Comparison of ENCODE assay signal across 25 mouse cellular contexts in genomic region chr16:59521752-59522423, GRCm38 (mm10). TPM values are rescaled to one million over a fixed set of nuclear protein-coding genes. Genes with fewer than 3 reads are reported as not detected.
DNase-seq lines count a peak whose midpoint lies in the region; ATAC-seq and TF ChIP-seq lines count a peak whose summit lies in the region.
"Had no signal": no experiment of that assay in that cellular context is flagged by ENCODE, and none has a peak within 500 bp of the region (broad histone marks: within the 10 kb centered on the region; RNA-seq: fewer than 3 reads in every experiment).

No protein-coding gene starts in this region.

- ATAC-seq in intestine, postnatal 0 days: peak; percentile 83
- ATAC-seq in erythroid progenitor cell, adult 5-6 weeks (replicated peaks; ENCODE audit: low FRiP score, poor library complexity, severe bottlenecking): no peak
- ATAC-seq: forebrain, postnatal 0 days; liver, embryonic 12.5 days; midbrain, embryonic 13.5 days had no signal

- no peaks in the 10 kb centered on the region for H3K27me3 ChIP-seq in intestine, postnatal 0 days (replicated peaks; ENCODE audit: control insufficient read depth, insufficient read depth, low read length)
- H3K27me3 ChIP-seq: hindbrain, embryonic 15.5 days; limb, embryonic 13.5 days; liver, embryonic 12.5 days; midbrain, embryonic 13.5 days; stomach, embryonic 15.5 days had no signal

- H3K4me1 ChIP-seq in bone marrow macrophage, adult 2 months (ENCODE audit: control insufficient read depth, insufficient read depth, low read length): peaks cover 18% of the 10 kb centered on the region
- H3K4me1 ChIP-seq in intestine, postnatal 0 days (replicated peaks; ENCODE audit: control insufficient read depth, insufficient read depth, low read length): no peaks in the 10 kb centered on the region
- H3K4me1 ChIP-seq: forebrain, embryonic 10.5 days; hindbrain, embryonic 15.5 days; liver, embryonic 12.5 days; midbrain, embryonic 13.5 days; stomach, embryonic 15.5 days had no signal

- WGBS in intestine, postnatal 0 days: 71% methylated on average over 16 of the region's 16 CpGs

- peak; percentile 77 for DNase-seq in 416B (ENCODE audit: low read depth)
- peak; percentile 24 for DNase-seq in CD4-positive, CD25-positive, alpha-beta regulatory T cell, adult 2 months (ENCODE audit: low read depth, low spot score)
- DNase-seq in cerebellum, adult 8-10 months: no peak
- no peak for DNase-seq in right cerebral cortex, postnatal 36 days (ENCODE audit: low spot score in 2 of 2)
- DNase-seq: adrenal gland, postnatal 25 days; cerebellum, adult 9-11 months; forebrain, postnatal 0 days; heart, postnatal 4 days; kidney, adult 2 months; kidney, postnatal 36 days; layer of hippocampus, postnatal 36 days; lung, adult 18-20 months; right cerebral cortex, postnatal 25 days; thymus, postnatal 36 days had no signal

- no peak for TF ChIP-seq POLR2A in bone marrow macrophage, adult 2 months (IDR thresholded peaks at IDR 0.05; ENCODE audit: borderline replicate concordance, low read depth, low read length)

- no peak for TF ChIP-seq CTCF in bone marrow macrophage, adult 2 months (IDR thresholded peaks at IDR 0.05; ENCODE audit: low read depth, low read length)
- TF ChIP-seq CTCF in intestine, postnatal 0 days (IDR thresholded peaks at IDR 0.05; ENCODE audit: low read depth): no peak

- no peaks in the 10 kb centered on the region for H3K9me3 ChIP-seq in intestine, postnatal 0 days (ENCODE audit: control insufficient read depth)
- H3K9me3 ChIP-seq: embryonic facial prominence, embryonic 10.5 days; forebrain, embryonic 10.5 days; hindbrain, embryonic 15.5 days; limb, embryonic 13.5 days; liver, embryonic 12.5 days; megakaryocyte, embryonic 14.5 days; midbrain, embryonic 13.5 days; stomach, embryonic 15.5 days had no signal

- no peak overlapping the region for H3K9ac ChIP-seq in intestine, postnatal 0 days (ENCODE audit: low read depth, low read length)
- H3K9ac ChIP-seq: forebrain, postnatal 0 days; hindbrain, embryonic 15.5 days; limb, embryonic 13.5 days; liver, embryonic 12.5 days; midbrain, embryonic 13.5 days; stomach, embryonic 15.5 days had no signal

- H3K4me3 ChIP-seq in bone marrow macrophage, adult 2 months (ENCODE audit: insufficient read depth, low read length): peak overlapping the region; percentile 22
- H3K4me3 ChIP-seq in intestine, postnatal 0 days (ENCODE audit: low read depth, low read length): no peak overlapping the region
- H3K4me3 ChIP-seq: embryonic facial prominence, embryonic 10.5 days; forebrain, embryonic 10.5 days; hindbrain, embryonic 15.5 days; limb, embryonic 13.5 days; liver, embryonic 12.5 days; megakaryocyte, embryonic 14.5 days; midbrain, embryonic 13.5 days; stomach, embryonic 15.5 days had no signal

- H3K36me3 ChIP-seq in intestine, postnatal 0 days (ENCODE audit: control insufficient read depth, insufficient read depth): no peaks in the 10 kb centered on the region; the same call in 1 of the 2 replicates
- H3K36me3 ChIP-seq: forebrain, embryonic 10.5 days; hindbrain, embryonic 15.5 days; liver, embryonic 12.5 days; midbrain, embryonic 13.5 days; stomach, embryonic 15.5 days had no signal

- peak overlapping the region; percentile 60 for H3K27ac ChIP-seq in bone marrow macrophage, adult 2 months (ENCODE audit: insufficient read depth, low read depth, low read length)
- H3K27ac ChIP-seq in intestine, postnatal 0 days (ENCODE audit: low read depth, low read length): no peak overlapping the region
- H3K27ac ChIP-seq: embryonic facial prominence, embryonic 10.5 days; forebrain, embryonic 10.5 days; hindbrain, embryonic 15.5 days; limb, embryonic 13.5 days; liver, embryonic 12.5 days; midbrain, embryonic 13.5 days; stomach, embryonic 15.5 days had no signal

- H3K4me2 ChIP-seq in intestine, postnatal 0 days (replicated peaks; ENCODE audit: low read depth): no peak overlapping the region
- H3K4me2 ChIP-seq: hindbrain, embryonic 15.5 days; limb, embryonic 13.5 days; liver, embryonic 12.5 days; midbrain, embryonic 13.5 days; stomach, embryonic 15.5 days had no signal

RNA-seq across cellular contexts. Expression of gene Riox2, which starts 50.3 kb away (rescaled TPM):
- 17.1 and 18.0 TPM in 2 replicates for polyA plus RNA-seq in bone marrow macrophage, adult 2 months (2012; ENCODE audit: insufficient read depth, insufficient read length, missing spikeins)
- polyA plus RNA-seq in intestine, postnatal 0 days (2015; fragmentation: Nextera tagmentation; extraction: Ambion mirVana): 12.8 and 13.6 TPM in 2 replicates
- 2.9 and 6.3 TPM in 2 replicates for total RNA-seq in erythroid progenitor cell, adult 5-6 weeks (2015; ENCODE audit: low replicate concordance)
- 4.7 and 20.1 TPM in 2 replicates for total RNA-seq in erythroid progenitor cell, adult 5-6 weeks (2017; ENCODE audit: low replicate concordance)

Comparison
In these comparisons a context has a peak if more than half of its experiments do, and no peak if none do; other contexts are left out.
1. DNase-seq: peak in 416B (single experiment) and CD4-positive, CD25-positive, alpha-beta regulatory T cell, adult 2 months (single experiment); none in cerebellum, adult 8-10 months (single experiment) and right cerebral cortex, postnatal 36 days (0 of 2).